Mouse (Mus musculus): ENCODE results near the gene Tecr. TPM values are rescaled to one million over a fixed set of nuclear protein-coding genes. Genes with fewer than 3 reads are reported as not detected.

Tecr gene
- total and polyA plus RNA-seq, 3 experiments, result 111 to 199 (median 171) TPM

- H3K36me3 ChIP-seq (replicated peaks in 1 of 2; ENCODE audit: control insufficient read depth in 1 of 2, insufficient read depth in 1 of 2, low read length in 1 of 2), result peaks cover 22 to 87% of the 10 kb centered on the region in 2 experiments
- H3K9me3 ChIP-seq (replicated peaks; ENCODE audit: low read length), result peaks cover 6% of the 10 kb centered on the region
- no peak overlapping the region for H3K27ac ChIP-seq (ENCODE audit: insufficient read depth, low read depth)
- H3K79me2 ChIP-seq (replicated peaks; ENCODE audit: control insufficient read depth, extremely low read depth, insufficient read depth, poor library complexity, severe bottlenecking), result peaks cover 8% of the 10 kb centered on the region
- no peaks in the 10 kb centered on the region for H3K27me3 ChIP-seq (replicated peaks)
- H3K9ac ChIP-seq (ENCODE audit: insufficient read depth, low read depth), result no peak overlapping the region
- 0 out of 4 replicates have a peak, but pooled peaks cover 0 to 5% of the 10 kb centered on the region in 2 experiments for H3K4me1 ChIP-seq (ENCODE audit: control insufficient read depth in 1 of 2, insufficient read depth in 2 of 2)
- TF ChIP-seq TCF12 (IDR thresholded peaks at IDR 0.05; ENCODE audit: low read depth, low read length) (peak; percentile 65), RCOR1 (conservative IDR thresholded peaks at IDR 0.05; ENCODE audit: low read depth, low read length) (no peak)
- in situ Hi-C loops (cut with MboI; ENCODE audit: low pct_ligation_motif_present, low pct_unique_long_range_greater_than_20kb, low sequenced_read_pairs) (no loop called here), dilution Hi-C loops (cut with MboI; ENCODE audit: extremely low pct_ligation_motif_present, extremely low pct_unique_long_range_greater_than_20kb, low sequenced_read_pairs) (no loop called here)
- no peak for DNase-seq (ENCODE audit: extremely low read depth)
- H3K4me2 ChIP-seq (ENCODE audit: insufficient read depth, low read depth, poor library complexity, severe bottlenecking), result no peak overlapping the region
- H3K4me3 ChIP-seq (replicated peaks in 1 of 3; ENCODE audit: low read depth in 2 of 3, low read length in 2 of 3, poor library complexity in 1 of 3), result no peak overlapping the region
Observed at GRCm38 (mm10) chr8:83584771-83585170, 23.0 kb downstream of the Tecr start.

GRCm38 (mm10) chr8:83583236-83583635 lies 24.5 kb downstream of the Tecr start:
- Histone ChIP-seq H3K9me3 (replicated peaks; ENCODE audit: low read length) (peaks cover 6% of the 10 kb centered on the region), H3K27ac (ENCODE audit: insufficient read depth, low read depth) (no peak overlapping the region), H3K27me3 (replicated peaks) (no peaks in the 10 kb centered on the region), H3K79me2 (replicated peaks; ENCODE audit: control insufficient read depth, extremely low read depth, insufficient read depth, poor library complexity, severe bottlenecking) (peaks cover 4% of the 10 kb centered on the region; the same call in 1 of the 2 replicates), H3K9ac (ENCODE audit: insufficient read depth, low read depth) (no peak overlapping the region), H3K36me3 (replicated peaks in 1 of 2; ENCODE audit: control insufficient read depth in 1 of 2, insufficient read depth in 1 of 2, low read length in 1 of 2) (peaks cover 19 to 87% of the 10 kb centered on the region in 2 experiments), H3K4me1 (ENCODE audit: control insufficient read depth in 1 of 2, insufficient read depth in 2 of 2) (0 out of 4 replicates have a peak, but pooled peaks cover 0 to 5% of the 10 kb centered on the region in 2 experiments), H3K4me3 (replicated peaks in 1 of 3; ENCODE audit: low read depth in 2 of 3, low read length in 2 of 3, poor library complexity in 1 of 3) (no peak overlapping the region), H3K4me2 (ENCODE audit: insufficient read depth, low read depth, poor library complexity, severe bottlenecking) (no peak overlapping the region)
- TF ChIP-seq CHD1 (IDR thresholded peaks at IDR 0.05; ENCODE audit: low read depth, low read length) (no peak), MAFK (IDR thresholded peaks at IDR 0.05; ENCODE audit: insufficient replicate concordance, low read length) (no peak), TCF12 (IDR thresholded peaks at IDR 0.05; ENCODE audit: low read depth, low read length) (no peak), RCOR1 (conservative IDR thresholded peaks at IDR 0.05; ENCODE audit: low read depth, low read length) (no peak)
- in situ Hi-C loops (cut with MboI; ENCODE audit: low pct_ligation_motif_present, low pct_unique_long_range_greater_than_20kb, low sequenced_read_pairs) (no loop called here), dilution Hi-C loops (cut with MboI; ENCODE audit: extremely low pct_ligation_motif_present, extremely low pct_unique_long_range_greater_than_20kb, low sequenced_read_pairs) (no loop called here)
- DNase-seq (ENCODE audit: extremely low read depth), result no peak

- Histone ChIP-seq H3K9ac (ENCODE audit: insufficient read depth, low read depth) (no peak overlapping the region), H3K27ac (ENCODE audit: insufficient read depth, low read depth) (no peak overlapping the region), H3K9me3 (replicated peaks; ENCODE audit: low read length) (peaks cover 6% of the 10 kb centered on the region), H3K36me3 (replicated peaks in 1 of 2; ENCODE audit: control insufficient read depth in 1 of 2, insufficient read depth in 1 of 2, low read length in 1 of 2) (peaks cover 18 to 84% of the 10 kb centered on the region in 2 experiments), H3K27me3 (replicated peaks) (no peaks in the 10 kb centered on the region), H3K4me2 (ENCODE audit: insufficient read depth, low read depth, poor library complexity, severe bottlenecking) (no peak overlapping the region), H3K4me3 (replicated peaks in 1 of 3; ENCODE audit: low read depth in 2 of 3, low read length in 2 of 3, poor library complexity in 1 of 3) (no peak overlapping the region), H3K79me2 (replicated peaks; ENCODE audit: control insufficient read depth, extremely low read depth, insufficient read depth, poor library complexity, severe bottlenecking) (0 out of 2 replicates have a peak, but pooled peaks cover 4% of the 10 kb centered on the region), H3K4me1 (ENCODE audit: control insufficient read depth in 1 of 2, insufficient read depth in 2 of 2) (0 out of 4 replicates have a peak, but pooled peaks cover 0 to 5% of the 10 kb centered on the region in 2 experiments)
- TF ChIP-seq IRF4 (IDR thresholded peaks at IDR 0.05; ENCODE audit: low read depth, low read length) (no peak), BHLHE40 (IDR thresholded peaks at IDR 0.05; ENCODE audit: low read depth, low read length) (no peak), RCOR1 (conservative IDR thresholded peaks at IDR 0.05; ENCODE audit: low read depth, low read length) (no peak), ZNF384 (IDR thresholded peaks at IDR 0.05; ENCODE audit: low read depth, low read length) (no peak), SMC3 (IDR thresholded peaks at IDR 0.05; ENCODE audit: low read depth, low read length) (no peak), KAT2A (IDR thresholded peaks at IDR 0.05; ENCODE audit: insufficient replicate concordance, low read length) (no peak), USF1 (IDR thresholded peaks at IDR 0.05; ENCODE audit: low read depth, low read length) (no peak), TCF12 (IDR thresholded peaks at IDR 0.05; ENCODE audit: low read depth, low read length) (no peak), CHD2 (IDR thresholded peaks at IDR 0.05; ENCODE audit: low read length) (no peak), JUN (IDR thresholded peaks at IDR 0.05; ENCODE audit: insufficient read depth, low read depth, low read length) (no peak), CHD1 (IDR thresholded peaks at IDR 0.05; ENCODE audit: low read depth, low read length) (no peak), ELF1 (IDR thresholded peaks at IDR 0.05; ENCODE audit: low read depth, low read length) (no peak), ZMIZ1 (IDR thresholded peaks at IDR 0.05; ENCODE audit: low read depth, low read length) (no peak), MAFK (IDR thresholded peaks at IDR 0.05; ENCODE audit: insufficient replicate concordance, low read length) (no peak)
- in situ Hi-C loops (cut with MboI; ENCODE audit: low pct_ligation_motif_present, low pct_unique_long_range_greater_than_20kb, low sequenced_read_pairs), result no loop called here
- dilution Hi-C loops (cut with MboI; ENCODE audit: extremely low pct_ligation_motif_present, extremely low pct_unique_long_range_greater_than_20kb, low sequenced_read_pairs), result no loop called here
- DNase-seq (ENCODE audit: extremely low read depth), result no peak
Observed at GRCm38 (mm10) chr8:83582226-83582625, 25.5 kb downstream of the Tecr start.

All from CH12.LX (cell line).